Mouse (Mus musculus): ENCODE results near the gene Mymx. TPM values are rescaled to one million over a fixed set of nuclear protein-coding genes. Genes with fewer than 3 reads are reported as not detected.
A peak's percentile ranks its signal among the peaks of the same experiment; 100 is the strongest.

Gene Mymx
- total RNA-seq, 2 experiments from 2014 or later = 0.36 to 1.4 TPM

- DNase-seq = no peak
Observed at GRCm38 (mm10) chr17:45589844-45590243, 12.1 kb downstream of the Mymx start.

GRCm38 (mm10) chr17:45589236-45589635 is 12.7 kb downstream of the Mymx start:
- DNase-seq = no peak

DNA sequence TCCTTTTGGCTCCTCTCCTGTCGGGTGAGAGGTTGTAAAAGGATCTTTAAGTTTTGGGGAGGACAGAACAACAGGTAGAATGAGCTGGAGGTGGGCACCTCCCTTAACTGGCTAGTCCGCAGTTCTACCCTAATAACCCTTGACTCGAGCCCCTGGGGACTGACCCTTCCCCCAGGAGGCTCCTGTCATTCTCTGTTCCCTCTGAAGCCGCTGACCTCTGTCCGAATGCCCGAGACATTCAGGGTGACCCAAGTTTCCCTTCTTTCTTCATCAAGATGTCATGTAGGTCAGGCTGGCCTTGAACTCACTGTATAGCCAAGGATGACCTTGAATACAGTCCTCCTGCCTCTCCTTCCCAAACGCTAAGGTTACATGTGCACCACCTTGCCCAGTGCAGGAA is 13.5 kb downstream of the Mymx start:
- no peak for DNase-seq

GRCm38 (mm10) chr17:45586449-45586837 is 15.5 kb downstream of the Mymx start:
- DNase-seq = no peak

DNA sequence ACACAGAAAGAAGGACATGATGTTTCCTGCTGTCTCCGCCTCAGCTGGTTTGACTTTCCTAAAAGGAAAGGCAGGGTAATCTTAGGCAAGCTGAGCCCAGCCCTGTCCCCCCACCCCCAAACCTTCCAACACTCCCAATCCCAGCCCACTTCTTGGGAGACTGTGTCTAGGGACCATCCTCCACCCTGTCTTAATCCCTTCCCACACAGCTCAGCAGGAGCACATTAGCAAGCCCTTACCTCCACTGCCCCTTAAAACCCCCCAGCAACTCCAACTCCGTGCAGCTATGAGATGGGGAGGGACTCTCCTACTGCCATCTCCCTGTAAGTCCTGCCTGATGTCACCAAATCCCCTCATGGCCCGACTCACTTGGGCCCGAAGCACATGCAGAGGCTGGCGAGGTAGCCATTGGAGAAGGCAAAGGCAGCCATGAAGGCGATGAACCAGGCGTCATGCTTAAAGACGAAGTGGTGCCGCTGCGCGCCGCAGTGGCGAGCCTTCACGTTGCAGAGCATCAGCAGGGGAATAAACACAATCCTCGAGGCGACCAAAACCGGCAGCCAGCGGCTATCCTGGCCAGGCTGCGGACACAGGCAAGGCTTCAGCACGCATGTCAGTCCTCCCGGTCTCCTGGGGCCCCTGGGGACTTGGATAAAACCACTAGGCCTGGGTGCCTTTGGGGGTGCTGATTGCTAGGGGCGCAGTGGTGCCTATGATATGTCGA is 16.0 kb downstream of the Mymx start:
- DNase-seq = no peak

DNA sequence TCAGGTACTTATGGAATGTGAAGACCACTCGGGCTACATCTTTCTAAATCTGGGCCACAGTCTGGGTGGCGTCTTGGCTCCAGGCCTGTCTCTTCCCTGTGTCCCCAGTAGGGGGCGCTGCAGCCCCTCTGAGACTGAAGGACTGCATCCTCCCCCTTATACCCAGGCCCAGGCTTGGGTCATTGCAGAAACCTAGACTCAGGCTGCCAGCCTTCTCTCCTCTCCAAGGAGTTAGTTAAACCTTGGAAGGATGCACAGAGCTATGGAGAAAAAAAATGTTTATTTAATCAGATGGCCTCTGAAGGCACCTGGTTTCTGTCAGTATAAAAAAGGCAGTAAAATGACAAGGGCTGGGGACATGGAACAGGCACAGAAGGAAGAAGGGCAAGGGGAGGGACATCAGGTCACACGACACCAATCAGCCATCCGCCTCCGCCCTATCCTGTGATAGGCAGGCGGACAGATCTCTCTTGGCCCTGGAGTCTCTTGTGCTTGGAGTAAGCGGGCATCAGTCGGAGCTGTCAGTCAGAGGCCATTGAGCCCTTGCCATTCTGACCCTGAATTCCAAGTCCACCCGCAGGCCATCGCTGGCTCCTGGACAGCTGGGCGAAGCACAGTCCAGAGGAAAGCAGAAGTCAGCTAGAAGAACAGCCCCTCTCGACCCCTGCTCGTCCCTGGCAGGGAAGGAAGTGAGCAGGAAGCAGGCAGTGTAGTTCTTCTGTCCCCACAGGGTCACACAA is 16.8 kb downstream of the Mymx start:
- peak; percentile 80 for DNase-seq

GRCm38 (mm10) chr17:45584096-45584896 is 17.6 kb downstream of the Mymx start:
- peak; percentile 91 for DNase-seq

DNA sequence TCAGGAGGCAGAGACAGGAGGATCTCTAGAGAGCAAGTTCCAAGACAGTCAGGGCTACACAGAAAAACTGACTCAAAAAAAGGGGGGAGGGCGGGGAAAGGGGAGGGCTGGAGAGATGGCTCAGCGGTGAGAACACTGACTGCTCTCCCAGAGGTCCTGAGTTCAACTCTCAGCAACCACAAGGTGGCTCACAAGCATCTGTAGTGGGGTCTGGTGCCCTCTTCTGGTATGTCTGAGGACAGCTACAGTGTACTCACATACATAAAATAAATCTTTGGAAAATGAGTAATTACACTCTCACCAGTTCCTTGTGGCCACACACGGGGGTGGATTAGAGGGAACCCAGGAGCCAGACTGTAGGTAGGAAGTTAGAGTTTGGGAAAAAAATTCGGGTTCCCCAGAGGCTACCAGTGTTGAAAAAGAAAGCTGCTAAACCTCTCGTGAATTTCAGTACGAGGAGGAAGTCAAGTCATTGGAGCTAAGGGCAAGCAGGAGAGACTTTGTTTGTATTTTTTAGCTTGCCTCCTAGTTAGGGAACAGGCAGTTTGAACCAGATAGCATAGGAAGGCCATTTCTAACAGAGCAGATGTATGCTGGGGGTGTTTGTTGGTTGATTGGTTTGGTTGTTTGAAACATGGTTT is 19.1 kb downstream of the Mymx start:
- DNase-seq = no peak

DNA sequence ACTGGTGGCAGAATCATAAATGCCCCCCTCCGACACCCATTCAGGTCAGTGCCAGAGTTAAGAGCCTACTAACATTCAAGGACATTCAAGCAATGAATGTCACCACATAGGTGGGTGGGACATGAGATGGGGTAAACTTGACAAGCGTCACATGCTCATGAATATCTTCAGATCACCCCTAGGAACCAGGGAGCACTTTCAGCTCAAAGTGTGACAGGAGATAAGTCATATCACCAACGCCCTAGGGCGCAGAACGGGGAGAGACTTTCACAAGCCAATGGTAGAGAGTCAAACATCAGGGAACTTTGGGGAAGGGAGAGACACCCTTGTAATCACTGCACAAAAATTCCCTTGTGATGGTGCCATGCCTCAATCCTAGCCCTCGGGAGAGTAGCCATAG is 19.7 kb downstream of the Mymx start:
- no peak for DNase-seq

DNA sequence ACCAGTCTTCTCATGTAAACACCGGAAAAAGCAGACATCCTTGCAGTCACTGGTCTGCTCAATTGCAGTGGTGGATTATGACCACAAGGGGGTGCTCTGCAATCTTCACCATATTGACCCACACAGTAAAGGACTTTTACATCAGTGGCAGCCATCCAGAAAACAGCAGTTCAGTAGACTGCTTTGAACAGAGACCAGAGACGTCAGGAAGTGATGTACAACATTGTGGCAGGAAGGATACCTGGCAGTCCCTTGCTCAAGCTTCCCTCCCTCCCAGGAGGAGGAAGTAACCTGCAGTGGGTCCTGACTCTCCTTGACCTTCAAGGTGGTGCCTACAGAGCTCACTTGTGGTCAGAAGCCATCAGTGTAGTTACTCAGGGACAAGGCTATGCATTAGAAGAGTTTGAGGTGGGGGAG is 20.3 kb downstream of the Mymx start:
- DNase-seq = peak; percentile 43

DNA sequence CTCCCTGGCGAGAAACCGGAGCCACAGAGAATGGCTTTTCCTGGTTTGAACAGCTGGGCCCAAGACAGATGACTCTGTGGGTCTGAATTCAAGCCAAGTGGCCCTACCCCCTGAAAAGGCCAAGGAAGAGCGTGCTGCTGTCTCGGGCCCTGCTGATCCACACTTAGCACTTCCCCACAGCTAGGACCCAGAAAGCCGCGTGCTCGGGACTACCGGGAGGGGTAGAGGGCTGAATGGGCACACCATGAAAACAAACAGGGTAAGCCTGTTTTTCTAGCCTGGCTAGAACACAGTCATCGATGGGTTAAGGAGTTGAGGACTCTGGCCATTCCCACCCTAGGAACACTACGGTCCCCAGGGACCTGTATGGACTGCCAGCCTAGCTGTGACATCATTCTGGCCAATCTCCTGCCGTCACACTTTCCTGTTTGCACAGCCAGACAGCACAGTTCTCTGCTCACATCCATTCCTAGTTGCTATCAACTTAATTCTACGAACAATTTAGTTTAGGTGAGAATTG is 20.9 kb downstream of the Mymx start:
- DNase-seq = peak; percentile 44

GRCm38 (mm10) chr17:45579554-45579953 is 22.3 kb downstream of the Mymx start:
- DNase-seq = no peak

GRCm38 (mm10) chr17:45578843-45579242 is 23.1 kb downstream of the Mymx start:
- no peak for DNase-seq

DNA sequence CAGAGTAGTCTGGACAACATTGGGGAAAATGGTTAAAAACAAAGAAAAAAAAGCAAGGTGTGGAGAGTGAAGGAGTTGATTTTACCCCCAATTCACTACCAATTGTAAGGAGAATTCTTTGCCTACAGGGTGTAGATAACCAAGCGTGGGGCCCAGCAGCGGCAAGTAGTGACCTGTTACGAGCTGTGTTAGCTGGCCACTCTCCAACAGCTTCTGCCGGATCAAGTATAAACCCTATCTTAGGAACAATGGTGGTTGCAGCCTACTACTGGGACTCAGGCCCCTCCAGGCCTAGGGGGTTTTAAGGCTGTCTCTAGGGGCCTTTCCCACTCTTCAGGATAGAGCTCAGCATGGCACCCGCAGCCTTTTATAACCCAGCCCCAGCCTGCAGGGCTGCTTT is 23.7 kb downstream of the Mymx start:
- no peak for DNase-seq

DNA sequence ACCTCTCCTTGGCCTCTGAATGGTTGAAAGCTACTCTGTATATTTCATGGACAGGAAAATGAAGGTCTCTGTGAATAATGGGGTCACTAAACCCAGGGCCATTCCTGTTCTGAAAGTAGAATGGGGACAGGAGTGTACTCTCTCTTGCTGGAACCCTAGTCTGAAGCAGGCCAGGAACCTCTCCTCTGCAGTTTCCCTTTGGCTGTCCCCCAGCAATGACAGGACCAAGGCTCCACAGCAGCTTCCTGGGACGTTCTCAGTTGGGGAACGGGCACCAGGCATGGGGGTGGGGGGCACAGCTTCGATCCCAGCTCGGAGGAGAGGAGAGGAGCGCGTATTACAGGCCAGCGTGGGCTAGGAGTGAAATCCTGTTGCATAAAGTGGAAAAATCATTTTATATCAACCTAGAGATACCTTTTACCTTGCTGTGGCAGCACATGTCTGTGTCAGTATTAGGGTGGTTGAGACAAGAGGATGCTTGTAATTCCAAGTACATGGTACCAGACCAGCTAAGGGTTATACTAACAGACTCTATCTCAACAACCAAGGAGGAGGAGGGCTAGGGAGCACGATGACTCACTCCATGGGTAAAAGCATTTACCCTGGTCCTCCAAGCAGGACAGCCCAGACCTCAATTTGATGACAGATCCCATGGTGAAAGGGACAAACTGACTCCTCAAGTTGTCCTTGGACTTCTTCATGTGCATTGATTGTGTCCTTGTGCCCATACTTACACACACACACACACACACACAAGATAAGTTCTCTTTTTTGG is 26.6 kb downstream of the Mymx start:
- DNase-seq = no peak

DNA sequence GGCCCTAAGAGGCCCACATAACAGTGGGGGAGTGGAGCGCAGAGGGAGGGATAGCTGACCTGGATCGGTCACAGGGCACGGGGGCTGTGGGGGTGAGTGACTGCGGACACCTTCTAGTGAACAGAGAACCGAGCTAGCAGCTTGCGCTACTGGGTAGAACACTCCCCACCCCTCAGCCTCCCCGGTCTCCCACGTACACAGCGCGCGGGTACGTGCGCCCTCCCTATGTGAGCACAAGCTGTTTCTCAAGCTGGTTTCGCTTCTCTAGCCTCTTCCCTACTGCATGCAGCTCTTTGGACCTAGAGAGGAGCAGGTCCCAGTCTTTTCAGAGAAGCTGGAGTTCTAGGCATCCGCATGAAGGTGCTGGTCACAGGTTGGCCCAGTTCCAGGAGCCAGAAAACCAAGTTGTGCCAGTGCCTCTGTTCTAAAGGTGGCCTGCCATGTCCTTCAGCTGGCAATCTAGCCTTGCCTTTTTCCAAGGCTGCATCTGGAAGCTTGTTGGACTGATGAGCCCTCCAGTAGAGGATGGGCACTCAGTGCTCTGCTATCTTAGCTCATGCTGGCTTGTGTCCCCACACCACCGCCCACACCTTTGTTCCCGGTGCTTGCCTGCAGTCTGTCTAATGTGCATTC is 27.7 kb downstream of the Mymx start:
- no peak for DNase-seq

GRCm38 (mm10) chr17:45573780-45574123 is 28.1 kb downstream of the Mymx start:
- DNase-seq = peak; percentile 97

- peak; percentile 97 for DNase-seq
Observed at GRCm38 (mm10) chr17:45573087-45573779, 28.7 kb downstream of the Mymx start, which contains the start of gene Hsp90ab1. Hsp90ab1 (minus strand) TSS chr17:45573271.

- DNase-seq = peak; percentile 82
Observed at GRCm38 (mm10) chr17:45572103-45573086, 29.5 kb downstream of the Mymx start.
